Mouse (Mus musculus): Measurements from ENCODE around the gene Camta1.

Camta1 gene

GRCm38 (mm10) chr4:151422361-151422760 is 439.3 kb downstream of the Camta1 start:
- no peak for DNase-seq

- DNase-seq = no peak
Measured at GRCm38 (mm10) chr4:151418344-151418875, 443.3 kb downstream of the Camta1 start.

GRCm38 (mm10) chr4:151415812-151416211 is 445.9 kb downstream of the Camta1 start:
- DNase-seq = no peak

DNA sequence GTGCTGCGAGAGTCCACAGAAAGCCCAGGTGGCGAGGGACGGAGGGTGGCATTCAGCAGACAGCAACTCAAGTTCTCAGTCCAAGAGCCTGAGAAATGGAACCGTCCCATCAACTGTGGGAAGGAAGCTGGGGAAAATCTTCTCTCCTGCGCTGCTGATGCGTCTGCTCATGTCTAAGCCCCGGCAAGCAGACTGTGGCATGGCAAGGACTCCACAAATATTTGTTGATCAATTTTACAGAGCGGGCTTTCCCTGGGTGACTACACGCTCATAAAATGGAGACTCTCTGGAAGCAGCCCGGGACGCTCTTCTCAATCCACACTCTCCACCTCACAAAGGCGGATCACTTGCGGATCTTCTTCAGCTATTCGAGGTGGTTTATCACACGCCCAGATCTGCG is 446.3 kb downstream of the Camta1 start:
- DNase-seq = no peak

DNA sequence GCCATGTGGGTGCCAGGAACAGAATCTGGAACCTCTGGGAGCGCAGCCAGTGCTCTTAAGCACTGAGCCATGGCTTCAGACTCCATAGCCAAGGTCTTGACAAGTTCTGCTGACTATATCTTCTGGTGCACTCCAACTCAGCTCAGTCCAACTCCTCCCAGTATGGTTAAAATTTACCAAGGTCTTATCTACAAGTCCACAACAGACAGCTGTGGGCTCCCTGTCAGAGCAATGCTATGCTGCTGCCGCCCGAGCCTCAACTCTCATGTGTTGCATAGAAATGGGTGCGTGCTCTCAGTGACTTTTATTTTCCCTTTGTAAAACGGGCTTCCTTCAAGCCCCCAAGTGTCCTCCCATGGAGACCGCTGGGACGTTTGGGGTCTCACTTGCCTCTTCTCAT is 446.7 kb downstream of the Camta1 start:
- no peak for DNase-seq

DNA sequence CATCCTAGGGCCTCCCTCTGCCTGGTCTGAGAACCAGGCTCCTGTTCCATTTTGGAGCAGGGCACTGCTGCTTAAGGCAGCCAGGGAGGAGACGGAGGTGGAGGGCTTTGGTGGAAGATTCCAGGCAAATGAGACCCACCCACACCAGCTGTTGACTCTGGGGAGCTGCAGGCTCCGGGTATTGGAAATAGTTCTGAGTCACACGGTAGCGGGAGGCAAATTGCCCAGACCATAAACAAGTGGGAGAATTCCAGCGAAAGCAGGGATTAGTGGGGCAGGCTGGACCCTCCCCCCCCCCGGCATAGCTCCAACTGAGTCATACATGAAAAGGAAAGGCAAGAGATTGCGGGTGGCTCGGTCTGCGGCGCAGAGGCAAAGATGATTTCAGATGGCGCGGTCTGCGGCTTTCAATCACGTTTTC is 450.0 kb downstream of the Camta1 start:
- DNase-seq = peak; percentile 4

DNA sequence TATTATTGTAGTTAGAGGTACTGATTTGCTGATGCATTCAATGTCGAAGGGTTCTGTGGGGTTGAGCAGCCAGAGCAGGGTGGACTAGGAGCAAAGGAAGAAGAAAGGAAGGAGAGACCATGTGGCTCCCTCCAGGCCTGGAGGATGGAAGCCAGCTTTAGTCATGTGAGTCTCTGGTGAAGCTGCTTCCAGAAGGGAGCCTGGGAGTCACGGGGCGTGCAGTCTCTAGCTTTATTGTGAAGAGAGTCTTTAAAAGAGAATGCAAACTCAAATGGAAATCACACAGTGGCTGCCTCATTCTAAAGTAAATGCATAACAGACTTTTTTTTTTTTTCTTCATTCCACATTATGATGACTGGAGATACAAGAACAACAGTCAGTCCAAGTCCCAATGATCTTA is 450.7 kb downstream of the Camta1 start:
- no peak for DNase-seq

DNA sequence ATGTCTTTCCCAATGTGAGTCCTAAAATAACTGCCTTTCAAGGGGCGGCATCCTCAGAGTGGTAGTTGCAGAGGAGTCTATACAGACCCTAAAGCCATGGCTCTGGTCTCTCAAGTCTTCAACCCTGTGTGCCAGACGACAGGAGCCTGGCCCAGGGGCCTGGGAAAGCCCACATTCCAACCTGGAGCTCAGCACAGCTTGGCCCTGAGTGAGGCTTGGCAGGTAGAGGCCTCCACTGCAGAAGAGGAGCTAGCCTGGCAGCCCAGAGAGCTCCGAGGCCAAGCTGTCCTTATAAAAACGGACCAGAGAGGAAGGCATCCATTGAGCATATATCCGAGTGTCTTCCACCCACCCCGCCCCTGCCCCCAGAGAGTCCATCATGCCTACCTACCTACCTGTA is 452.4 kb downstream of the Camta1 start:
- DNase-seq = no peak

DNA sequence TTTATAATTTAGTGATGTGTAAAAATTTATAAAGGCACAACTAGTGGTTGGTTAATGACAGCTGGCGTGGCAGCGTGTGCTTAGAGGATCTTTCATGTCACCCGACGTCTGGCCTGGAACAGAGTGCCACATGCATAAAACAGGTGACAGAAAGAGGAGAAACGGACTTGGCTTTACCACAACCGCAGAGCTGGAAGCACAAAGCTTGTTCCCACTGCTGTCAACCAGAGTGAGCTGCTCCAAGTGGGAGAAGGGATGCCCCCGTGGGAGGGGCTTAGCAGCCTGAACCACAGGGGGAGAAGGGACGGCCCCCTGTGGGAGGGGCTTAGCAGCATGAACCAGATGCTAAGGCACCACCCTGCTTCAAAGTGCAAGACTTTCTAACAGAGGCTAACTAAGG is 452.9 kb downstream of the Camta1 start:
- DNase-seq = no peak

- no peak for DNase-seq
Measured at GRCm38 (mm10) chr4:151408246-151408645, 453.4 kb downstream of the Camta1 start.

- DNase-seq = no peak
Measured at GRCm38 (mm10) chr4:151407129-151407528, 454.5 kb downstream of the Camta1 start.

DNA sequence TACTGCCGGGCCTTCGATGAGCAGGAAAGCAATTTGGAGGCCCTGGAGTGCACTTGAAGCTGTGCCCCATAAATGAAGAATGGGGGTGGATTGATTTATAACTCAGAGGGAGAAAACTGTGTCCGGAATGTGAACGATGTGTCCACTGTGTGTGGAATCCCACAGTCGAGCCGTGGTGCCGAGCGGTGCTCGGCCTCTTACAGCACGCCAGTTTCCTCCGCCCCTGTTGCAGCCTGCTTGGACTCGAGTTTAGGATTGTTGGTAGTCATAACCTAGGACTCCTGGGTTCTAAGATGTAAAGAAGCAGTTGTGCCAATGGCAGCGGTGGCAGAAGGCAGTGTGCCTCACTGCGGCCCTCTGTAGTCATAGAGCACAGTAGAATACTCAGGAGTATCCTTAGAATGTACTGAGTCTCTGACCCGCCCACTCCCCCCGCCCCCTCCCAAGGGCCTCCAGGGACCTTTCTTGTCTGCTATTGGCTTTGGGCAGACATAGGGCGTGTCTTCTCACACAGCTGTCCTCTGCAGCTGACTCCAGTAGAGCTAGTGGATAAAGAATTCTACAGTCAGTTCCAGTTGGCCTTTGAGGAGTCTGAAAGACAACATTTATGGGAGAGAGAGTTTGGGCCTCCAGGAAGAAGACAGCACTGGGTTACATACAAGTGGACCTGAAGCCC is 457.0 kb downstream of the Camta1 start:
- no peak for DNase-seq

GRCm38 (mm10) chr4:151401685-151402397 is 459.8 kb downstream of the Camta1 start:
- no peak for DNase-seq

DNA sequence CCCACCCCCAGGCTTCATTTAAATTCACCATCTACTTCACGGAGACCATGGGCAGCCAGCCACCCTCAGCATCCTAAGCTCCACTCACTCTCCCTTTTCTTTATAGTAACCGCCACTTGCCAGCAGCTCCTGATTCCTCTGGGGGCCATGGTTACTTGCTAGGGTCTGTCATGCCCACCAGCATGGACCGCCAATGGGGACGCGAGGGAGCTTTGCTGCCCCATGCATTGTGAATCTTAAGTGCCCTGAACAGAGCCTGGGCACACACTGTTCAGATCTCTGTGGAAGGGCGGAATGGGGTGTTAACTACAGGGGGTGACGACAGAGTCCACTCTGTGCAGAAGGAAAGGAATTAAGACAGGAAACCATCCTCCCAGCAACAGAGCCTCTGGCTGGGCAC is 465.1 kb downstream of the Camta1 start:
- DNase-seq = no peak

DNA sequence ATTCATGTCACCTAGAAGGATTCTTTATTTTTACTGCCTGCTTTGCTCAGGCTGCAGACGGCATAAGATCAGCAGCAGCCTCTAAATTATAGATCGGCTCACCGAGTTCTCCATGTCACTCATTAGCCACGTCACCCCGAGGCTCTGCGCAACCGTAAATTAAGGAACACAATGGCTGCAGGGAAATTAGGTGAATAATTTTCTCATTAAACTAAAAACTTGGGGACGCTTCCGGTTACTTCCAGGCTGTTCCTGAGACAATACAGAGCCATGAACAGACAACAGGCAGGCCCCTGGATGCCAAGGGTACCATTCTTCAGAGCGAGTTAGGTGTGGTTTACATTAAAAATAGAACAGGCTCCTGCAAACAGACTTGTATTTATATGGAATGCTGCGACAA is 472.3 kb downstream of the Camta1 start:
- DNase-seq = no peak

DNA sequence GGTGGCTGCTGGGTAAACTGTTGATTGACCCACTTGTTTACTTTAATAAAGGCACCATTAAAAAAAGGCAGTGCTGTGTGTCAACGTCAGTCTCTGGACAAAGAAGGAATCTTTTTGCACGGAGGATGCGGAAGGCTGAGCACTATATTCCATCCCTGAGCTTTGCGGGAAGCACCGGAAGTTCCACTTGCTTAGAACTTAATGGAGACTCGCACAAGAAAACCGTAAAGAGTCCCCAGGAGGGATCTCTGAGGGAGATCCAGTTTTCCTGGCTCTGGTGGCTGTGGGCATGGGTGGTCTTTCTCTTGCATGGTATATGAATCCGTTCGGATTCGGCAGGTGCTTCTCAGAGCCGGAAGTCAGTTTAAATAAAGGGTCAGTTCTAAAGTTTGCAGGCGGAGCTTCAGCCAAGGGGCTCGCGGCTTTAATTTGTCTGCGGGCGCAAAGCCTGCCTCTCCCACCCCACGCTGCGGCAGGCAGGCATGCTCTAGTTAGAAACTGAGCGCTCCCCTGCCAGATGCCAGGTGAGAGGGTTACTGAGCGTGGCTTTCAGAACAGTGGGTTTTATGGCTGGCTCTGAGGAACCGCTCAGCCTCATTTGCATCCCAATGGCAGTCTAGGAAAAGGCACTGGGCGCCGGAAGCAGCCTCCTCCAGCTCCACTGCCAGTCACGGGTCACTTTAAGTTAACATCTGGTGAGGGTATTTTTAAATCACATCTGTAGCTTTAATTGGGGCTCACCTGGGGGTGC is 474.8 kb downstream of the Camta1 start:
- DNase-seq = no peak

GRCm38 (mm10) chr4:151385985-151386700 is 475.5 kb downstream of the Camta1 start:
- DNase-seq = no peak

DNA sequence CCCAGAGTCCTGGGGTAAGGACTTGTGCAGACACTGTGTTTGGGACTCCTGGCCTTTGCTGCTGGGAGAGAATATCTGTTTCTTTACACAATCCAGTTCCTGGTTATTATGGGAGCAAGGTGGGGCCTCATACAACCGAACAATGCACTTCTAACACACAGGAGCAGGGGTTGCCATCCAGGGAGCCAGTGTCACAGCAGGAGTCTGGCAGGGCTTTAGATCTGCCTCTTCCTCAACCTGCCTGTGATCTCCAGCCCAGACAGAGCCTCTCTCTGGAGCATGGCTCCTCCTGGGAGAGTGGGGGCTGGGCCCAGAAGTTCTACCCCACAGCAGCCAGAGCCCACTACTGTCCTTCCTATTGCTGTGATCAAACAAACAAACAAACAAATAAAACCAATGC is 483.9 kb downstream of the Camta1 start:
- DNase-seq = no peak

GRCm38 (mm10) chr4:151376234-151376633 is 485.4 kb downstream of the Camta1 start:
- no peak for DNase-seq

DNA sequence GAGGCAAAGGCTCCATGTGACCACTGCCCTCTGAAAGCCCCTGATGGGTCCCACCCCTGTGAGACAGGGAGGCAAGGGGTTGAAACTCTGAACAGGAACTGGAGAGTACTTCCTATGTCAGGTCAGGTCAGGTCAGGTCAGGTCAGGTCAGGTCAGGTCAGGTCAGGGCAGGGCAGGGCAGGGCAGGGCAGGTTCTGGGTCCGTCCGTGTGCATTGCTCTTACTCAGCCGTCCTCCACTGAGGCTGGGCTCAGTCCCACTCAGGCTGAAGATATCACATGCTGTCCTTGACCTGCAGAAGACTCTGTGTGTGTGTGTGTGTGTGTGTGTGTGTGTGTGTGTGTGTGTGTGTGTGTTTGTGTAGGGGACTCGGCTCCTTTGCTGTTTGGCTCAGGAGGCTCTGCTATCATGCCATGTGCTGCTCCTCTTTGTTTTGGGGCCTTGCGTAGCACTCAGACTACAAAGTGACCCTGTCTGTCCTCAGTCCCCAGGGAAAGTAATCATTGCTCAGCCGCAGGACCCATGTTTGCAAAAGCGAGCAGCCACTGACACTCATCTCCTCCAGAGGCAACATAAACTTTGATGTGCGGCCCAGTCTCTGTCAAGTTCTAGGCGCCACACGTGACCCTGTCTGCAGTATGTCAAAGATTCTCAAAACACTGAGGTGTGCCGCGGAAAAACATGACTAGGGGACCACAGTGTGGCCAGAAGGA is 488.7 kb downstream of the Camta1 start:
- no peak for DNase-seq

DNA sequence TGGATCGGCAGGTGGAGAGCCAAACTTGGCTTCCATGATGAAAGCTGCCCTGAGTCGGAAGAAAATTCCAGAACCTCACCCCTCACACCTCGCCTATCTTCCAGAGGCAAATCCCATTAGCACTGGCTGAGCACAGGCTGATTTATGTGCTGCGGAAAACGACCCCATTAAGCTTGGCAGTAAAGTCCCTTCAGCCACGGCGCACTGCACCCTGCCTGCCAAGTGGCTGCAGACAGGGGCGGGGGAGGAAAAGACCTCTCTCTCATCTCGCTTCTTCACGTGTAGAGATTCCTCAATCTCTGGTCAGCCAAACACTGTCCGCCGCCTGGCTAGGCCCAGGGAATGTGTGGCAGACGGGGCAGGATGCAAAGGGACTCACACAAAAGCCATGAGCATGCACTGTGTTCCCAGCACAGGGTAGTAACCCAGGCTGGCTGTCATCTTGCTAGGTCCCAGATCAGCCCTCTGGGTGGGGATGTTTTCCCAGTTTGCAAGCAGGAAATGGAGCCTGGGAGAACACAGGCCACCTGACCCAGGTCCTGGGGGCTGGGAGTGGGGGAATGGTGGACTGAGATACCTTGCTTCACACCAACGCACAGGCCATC is 494.6 kb downstream of the Camta1 start:
- no peak for DNase-seq

All from lung, postnatal 36 days (tissue).